In the genomic region with DNA sequence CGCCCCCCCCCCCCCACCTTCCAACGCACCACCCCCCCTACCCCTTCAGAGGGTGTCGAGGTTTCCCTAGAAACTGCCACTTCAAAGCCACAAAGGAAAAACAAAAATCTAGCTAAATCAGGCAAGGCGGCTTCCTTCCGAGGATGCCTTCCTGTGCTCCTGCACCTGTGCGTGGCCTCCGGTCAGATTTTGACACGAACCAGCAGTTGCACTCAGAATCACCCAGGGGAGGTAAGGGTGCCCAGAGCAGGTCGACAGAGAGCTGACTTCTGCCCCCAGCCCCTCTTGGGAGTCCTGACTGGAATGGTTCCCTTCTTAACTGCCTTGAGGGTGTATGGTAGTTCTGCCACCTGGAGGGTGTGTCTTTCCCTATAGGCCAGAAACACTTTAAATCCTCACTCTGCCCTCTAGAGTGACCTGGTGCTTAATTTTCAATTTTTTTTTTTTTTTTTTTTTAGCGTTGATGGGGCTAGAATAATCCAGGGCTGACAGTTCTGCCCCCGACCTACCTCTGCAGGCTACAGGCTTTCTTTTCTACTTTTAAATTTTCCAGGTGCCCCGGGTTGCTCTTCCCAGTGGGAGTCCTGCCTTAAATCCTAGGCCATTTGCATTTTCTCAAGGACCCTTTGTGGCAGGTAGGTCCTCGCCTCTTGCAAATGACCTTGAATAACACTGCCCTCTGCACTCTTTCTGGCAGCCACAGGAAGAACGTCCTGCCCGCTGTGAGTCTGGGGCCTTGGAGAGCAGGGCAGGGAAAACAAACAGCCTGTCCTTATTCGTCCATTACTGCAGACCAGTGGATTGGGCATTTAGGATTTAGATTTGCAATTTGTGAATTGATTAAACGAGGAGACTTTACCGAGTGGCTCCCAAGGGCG, we compare ENCODE assay signal across 8 mouse cellular contexts.
A peak's percentile ranks its signal among the peaks of the same experiment; 100 is the strongest.
DNase-seq lines count a peak whose midpoint lies in the region; ATAC-seq lines count a peak whose summit lies in the region.

No protein-coding gene starts in this region.

- H3K9me3 ChIP-seq in heart, embryonic 12.5 days (replicated peaks): no peaks in the 10 kb centered on the region
- H3K9me3 ChIP-seq in intestine, embryonic 14.5 days (ENCODE audit: control insufficient read depth, low read length): no peaks in the 10 kb centered on the region
- H3K9me3 ChIP-seq in midbrain, embryonic 12.5 days: no peaks in the 10 kb centered on the region

- no peak overlapping the region for H3K9ac ChIP-seq in heart, embryonic 12.5 days
- H3K9ac ChIP-seq in intestine, embryonic 14.5 days (ENCODE audit: low read length): no peak overlapping the region; the same call in 1 of the 2 replicates
- H3K9ac ChIP-seq in midbrain, embryonic 12.5 days (replicated peaks): peak overlapping the region; percentile 41; the same call in 1 of the 2 replicates

- H3K4me3 ChIP-seq in heart, embryonic 12.5 days: peak overlapping the region; percentile 28
- H3K4me3 ChIP-seq in intestine, embryonic 14.5 days (ENCODE audit: low read depth, low read length): peak overlapping the region; percentile 27
- H3K4me3 ChIP-seq in midbrain, embryonic 12.5 days: peak overlapping the region; percentile 36

- peaks cover 14% of the 10 kb centered on the region; the same call in 1 of the 2 replicates for H3K27me3 ChIP-seq in heart, embryonic 12.5 days (replicated peaks)
- H3K27me3 ChIP-seq in intestine, embryonic 14.5 days (replicated peaks; ENCODE audit: control insufficient read depth, insufficient read depth, low read length): no peaks in the 10 kb centered on the region
- H3K27me3 ChIP-seq in midbrain, embryonic 12.5 days: peaks cover 23% of the 10 kb centered on the region

- H3K4me1 ChIP-seq in heart, embryonic 12.5 days (replicated peaks): peaks cover 29% of the 10 kb centered on the region
- H3K4me1 ChIP-seq in intestine, embryonic 14.5 days (replicated peaks; ENCODE audit: control insufficient read depth, insufficient read depth, low read length): peaks cover 15% of the 10 kb centered on the region
- H3K4me1 ChIP-seq in midbrain, embryonic 12.5 days: peaks cover 14% of the 10 kb centered on the region

- ATAC-seq in heart, embryonic 12.5 days (ENCODE audit: insufficient number of reproducible peaks, low FRiP score): no peak
- ATAC-seq in common myeloid progenitor, adult 5-6 weeks (replicated peaks; ENCODE audit: low read depth, poor library complexity, severe bottlenecking): 0 out of 2 replicates have a peak, but pooled peaks have one; percentile 35
- no peak for ATAC-seq in intestine, embryonic 14.5 days (replicated peaks; ENCODE audit: low FRiP score, low TSS enrichment, low read depth)
- ATAC-seq in midbrain, embryonic 12.5 days (ENCODE audit: low FRiP score, low read depth): 0 out of 2 replicates have a peak, but pooled peaks have one; percentile 23

- no peaks in the 10 kb centered on the region for H3K36me3 ChIP-seq in heart, embryonic 12.5 days
- H3K36me3 ChIP-seq in intestine, embryonic 14.5 days (ENCODE audit: control insufficient read depth, insufficient read depth, low read length): no peaks in the 10 kb centered on the region
- H3K36me3 ChIP-seq in midbrain, embryonic 12.5 days: no peaks in the 10 kb centered on the region

- WGBS in heart, embryonic 12.5 days: 12% methylated on average over 19 of the region's 19 CpGs
- WGBS in intestine, embryonic 14.5 days: 20% methylated on average over 19 of the region's 19 CpGs
- WGBS in midbrain, embryonic 12.5 days: 10% methylated on average over 19 of the region's 19 CpGs

- DNase-seq in heart, adult 8-10 months (ENCODE audit: low spot score): no peak
- no peak for DNase-seq in intestine, embryonic 14.5 days (ENCODE audit: low spot score)
- no peak for DNase-seq in testis, postnatal 14 days (ENCODE audit: low spot score)
- no peak for DNase-seq in frontal cortex, postnatal 10 days (ENCODE audit: low spot score in 2 of 2)
- no peak for DNase-seq in right cerebral cortex, adult 18-20 months

- peak overlapping the region; percentile 67 for H3K4me2 ChIP-seq in heart, embryonic 12.5 days
- peak overlapping the region; percentile 60 for H3K4me2 ChIP-seq in intestine, embryonic 14.5 days (ENCODE audit: low read length)
- peak overlapping the region; percentile 66 for H3K4me2 ChIP-seq in midbrain, embryonic 12.5 days (replicated peaks)

- peak overlapping the region; percentile 49 for H3K27ac ChIP-seq in heart, embryonic 12.5 days (ENCODE audit: poor library complexity, severe bottlenecking)
- H3K27ac ChIP-seq in intestine, embryonic 14.5 days (ENCODE audit: low read depth): no peak overlapping the region; the same call in 1 of the 2 replicates
- H3K27ac ChIP-seq in midbrain, embryonic 12.5 days (replicated peaks): no peak overlapping the region

Comparison
In these comparisons a context has a peak if more than half of its experiments do, and no peak if none do; other contexts are left out.
1. ATAC-seq: peak in common myeloid progenitor, adult 5-6 weeks (single experiment) and midbrain, embryonic 12.5 days (single experiment); none in heart, embryonic 12.5 days (single experiment) and intestine, embryonic 14.5 days (single experiment).
2. Peak in every context shown above with its lines, with median percentiles within 50 percentile points of each other: H3K4me2 ChIP-seq and H3K4me3 ChIP-seq.